Mouse (Mus musculus) embryonic facial prominence, embryonic 12.5 days (tissue): ENCODE measurements around the gene E2f6. TPM values are rescaled to one million over a fixed set of nuclear protein-coding genes. Genes with fewer than 3 reads are reported as not detected.

Source experiments
- ATAC-seq: fragments of 200-750 bp; cut with Nextera tagmentation; 2 replicates; pipeline ENCODE4 v1.8.0; 2017; ENCODE audit not compliant: insufficient number of reproducible peaks, insufficient read depth, low FRiP score, low TSS enrichment
- H3K27ac ChIP-seq: fragments of 300-500 bp; sonication (generic); 2 replicates; pipeline ENCODE4 v1.5.1; 2016; ENCODE audit warnings: mild to moderate bottlenecking
- H3K27me3 ChIP-seq: fragments of 300-500 bp; sonication (generic); 2 replicates; pipeline ENCODE4 v1.6.1; 2016; ENCODE audit warnings: mild to moderate bottlenecking, moderate library complexity
- H3K36me3 ChIP-seq: fragments of 300-500 bp; sonication (generic); 2 replicates; pipeline ENCODE4 v1.6.1; 2016; ENCODE audit warnings: mild to moderate bottlenecking
- H3K4me1 ChIP-seq: fragments of 300-500 bp; sonication (generic); 2 replicates; pipeline ENCODE4 v1.6.1; 2016
- H3K4me2 ChIP-seq: fragments of 300-500 bp; sonication (generic); replicated peaks from 2 replicates; pipeline ENCODE4 v1.6.1; 2016; ENCODE audit warnings: mild to moderate bottlenecking, moderate library complexity
- H3K4me3 ChIP-seq: fragments of 300-500 bp; sonication (generic); 2 replicates; pipeline ENCODE4 v1.5.1; 2016; ENCODE audit warnings: mild to moderate bottlenecking
- H3K9ac ChIP-seq: fragments of 300-500 bp; sonication (generic); 2 replicates; pipeline ENCODE4 v1.6.1; 2016; ENCODE audit warnings: mild to moderate bottlenecking, moderate library complexity
- H3K9me3 ChIP-seq: fragments of 300-500 bp; sonication (generic); 2 replicates; pipeline ENCODE4 v1.6.1; 2016; ENCODE audit warnings: mild to moderate bottlenecking, moderate library complexity
- WGBS: fragments of 180-500 bp; shearing (Covaris S2); methylation state at CpG from one replicate; pipeline ENCODE4 v1.1.7; 2016; 5-methylcytosine and 5-hydroxymethylcytosine counted together
- polyA plus RNA-seq: library from polyadenylated mRNA; unstranded; fragments of >200 nt; fragmentation: Nextera tagmentation; extraction: Ambion mirVana; gene quantifications from 2 replicates; pipeline ENCODE4 v1.2.1, GENCODE M21; 2016

The E2f6 gene
- polyA plus RNA-seq, 1 experiment from 2014 or later, result 87.3 TPM

GRCm38 (mm10) chr12:16831071-16831470 is 20.3 kb downstream of the E2f6 start:
- Histone ChIP-seq H3K36me3 (peaks cover 25% of the 10 kb centered on the region), H3K4me2 (no peak overlapping the region), H3K9me3 (no peaks in the 10 kb centered on the region), H3K27me3 (no peaks in the 10 kb centered on the region), H3K4me1 (peaks cover 7% of the 10 kb centered on the region; the same call in 1 of the 2 replicates), H3K9ac (no peak overlapping the region), H3K4me3 (no peak overlapping the region), H3K27ac (no peak overlapping the region)
- no peak for ATAC-seq
- WGBS, result 62% methylated on average over 4 of the region's 4 CpGs

GRCm38 (mm10) chr12:16834701-16835100 is 23.9 kb downstream of the E2f6 start:
- no peak overlapping the region for H3K4me2 ChIP-seq
- no peaks in the 10 kb centered on the region for H3K9me3 ChIP-seq
- H3K4me1 ChIP-seq, result peaks cover 8% of the 10 kb centered on the region; the same call in 1 of the 2 replicates
- no peak overlapping the region for H3K27ac ChIP-seq
- no peak overlapping the region for H3K9ac ChIP-seq
- no peak for ATAC-seq
- H3K27me3 ChIP-seq, result no peaks in the 10 kb centered on the region
- no peak overlapping the region for H3K4me3 ChIP-seq
- WGBS, result 49% methylated on average over 11 of the region's 11 CpGs
- no peaks in the 10 kb centered on the region for H3K36me3 ChIP-seq

GRCm38 (mm10) chr12:16836188-16836587 is 25.4 kb downstream of the E2f6 start:
- no peak for ATAC-seq
- H3K4me3 ChIP-seq, result no peak overlapping the region
- H3K4me1 ChIP-seq, result peaks cover 8% of the 10 kb centered on the region; the same call in 1 of the 2 replicates
- no peaks in the 10 kb centered on the region for H3K27me3 ChIP-seq
- no peak overlapping the region for H3K9ac ChIP-seq
- no peak overlapping the region for H3K4me2 ChIP-seq
- no peak overlapping the region for H3K27ac ChIP-seq
- 39% methylated on average over 9 of the region's 9 CpGs for WGBS
- H3K9me3 ChIP-seq, result no peaks in the 10 kb centered on the region
- no peaks in the 10 kb centered on the region for H3K36me3 ChIP-seq

GRCm38 (mm10) chr12:16837766-16838165 is 27.0 kb downstream of the E2f6 start:
- no peaks in the 10 kb centered on the region for H3K36me3 ChIP-seq
- H3K27me3 ChIP-seq, result no peaks in the 10 kb centered on the region
- no peak overlapping the region for H3K4me3 ChIP-seq
- ATAC-seq, result no peak
- no peak overlapping the region for H3K4me2 ChIP-seq
- H3K4me1 ChIP-seq, result peaks cover 8% of the 10 kb centered on the region; the same call in 1 of the 2 replicates
- H3K27ac ChIP-seq, result no peak overlapping the region
- no peak overlapping the region for H3K9ac ChIP-seq
- no peaks in the 10 kb centered on the region for H3K9me3 ChIP-seq
- 88% methylated on average over 4 of the region's 4 CpGs for WGBS

- 76% methylated on average over 8 of the region's 8 CpGs for WGBS
- Histone ChIP-seq H3K4me1 (peaks cover 1% of the 10 kb centered on the region; the same call in 1 of the 2 replicates), H3K27ac (no peak overlapping the region), H3K27me3 (no peaks in the 10 kb centered on the region), H3K9ac (no peak overlapping the region), H3K4me3 (no peak overlapping the region), H3K9me3 (no peaks in the 10 kb centered on the region), H3K4me2 (no peak overlapping the region), H3K36me3 (no peaks in the 10 kb centered on the region)
- ATAC-seq, result no peak
These were observed 30.3 kb downstream of the E2f6 start for GRCm38 (mm10) chr12:16840842-16841782.

- H3K9me3 ChIP-seq, result no peaks in the 10 kb centered on the region
- peak overlapping the region; percentile 76; the same call in 1 of the 2 replicates for H3K27ac ChIP-seq
- ATAC-seq, result 0 out of 2 replicates have a peak, but pooled peaks have one; percentile 44
- no peaks in the 10 kb centered on the region for H3K36me3 ChIP-seq
- 45% methylated on average over 14 of the region's 14 CpGs for WGBS
- no peaks in the 10 kb centered on the region for H3K27me3 ChIP-seq
- no peak overlapping the region for H3K4me2 ChIP-seq
- H3K4me1 ChIP-seq, result no peaks in the 10 kb centered on the region; the same call in 1 of the 2 replicates
- no peak overlapping the region for H3K9ac ChIP-seq
- no peak overlapping the region for H3K4me3 ChIP-seq
These were observed 34.1 kb downstream of the E2f6 start for GRCm38 (mm10) chr12:16844623-16845592.

GRCm38 (mm10) chr12:16847204-16847792 is 36.5 kb downstream of the E2f6 start:
- H3K9me3 ChIP-seq, result no peaks in the 10 kb centered on the region
- WGBS, result 88% methylated on average over 4 of the region's 4 CpGs
- H3K36me3 ChIP-seq, result no peaks in the 10 kb centered on the region
- no peak for ATAC-seq
- H3K4me3 ChIP-seq, result no peak overlapping the region
- H3K9ac ChIP-seq, result no peak overlapping the region
- no peak overlapping the region for H3K4me2 ChIP-seq
- no peak overlapping the region for H3K27ac ChIP-seq
- H3K27me3 ChIP-seq, result no peaks in the 10 kb centered on the region
- peaks cover 5% of the 10 kb centered on the region; the same call in 1 of the 2 replicates for H3K4me1 ChIP-seq

GRCm38 (mm10) chr12:16848501-16848900 is 37.7 kb downstream of the E2f6 start:
- 80% methylated on average over 2 of the region's 2 CpGs for WGBS
- H3K4me1 ChIP-seq, result peaks cover 5% of the 10 kb centered on the region; the same call in 1 of the 2 replicates
- H3K4me2 ChIP-seq, result no peak overlapping the region
- ATAC-seq, result no peak
- no peaks in the 10 kb centered on the region for H3K36me3 ChIP-seq
- H3K9ac ChIP-seq, result no peak overlapping the region
- no peaks in the 10 kb centered on the region for H3K27me3 ChIP-seq
- no peak overlapping the region for H3K4me3 ChIP-seq
- no peak overlapping the region for H3K27ac ChIP-seq
- no peaks in the 10 kb centered on the region for H3K9me3 ChIP-seq

GRCm38 (mm10) chr12:16849821-16850220 is 39.1 kb downstream of the E2f6 start:
- Histone ChIP-seq H3K36me3 (no peaks in the 10 kb centered on the region), H3K27me3 (no peaks in the 10 kb centered on the region), H3K9me3 (no peaks in the 10 kb centered on the region), H3K4me3 (no peak overlapping the region), H3K9ac (no peak overlapping the region), H3K4me1 (peaks cover 5% of the 10 kb centered on the region; the same call in 1 of the 2 replicates), H3K4me2 (no peak overlapping the region), H3K27ac (no peak overlapping the region)
- no peak for ATAC-seq
- 60% methylated on average over 2 of the region's 2 CpGs for WGBS

- Histone ChIP-seq H3K4me3 (no peak overlapping the region), H3K9me3 (no peaks in the 10 kb centered on the region), H3K9ac (no peak overlapping the region), H3K27me3 (no peaks in the 10 kb centered on the region), H3K4me1 (peaks cover 6% of the 10 kb centered on the region; the same call in 1 of the 2 replicates), H3K4me2 (no peak overlapping the region), H3K27ac (no peak overlapping the region), H3K36me3 (no peaks in the 10 kb centered on the region)
- 40% methylated on average over 16 of the region's 16 CpGs for whole genome bisulfite sequencing
- 0 out of 2 replicates have a peak, but pooled peaks have one; percentile 47 for ATAC-seq
These were observed 39.9 kb downstream of the E2f6 start for GRCm38 (mm10) chr12:16850431-16851375.
